Mouse (Mus musculus): ENCODE results near the gene Gm20449.
"Not testable (repeated sequence)": the region's sequence is repeated elsewhere in the genome, so short reads cannot be mapped to it uniquely, and the experiment has no call there.

Gene Gm20449

GRCm38 (mm10) chr7:41499389-41500049 lies at the start of gene Gm20449, which contains the start of gene AW146154:
Gene Gm20449 (minus strand): TSS chr7:41499417.
Gene AW146154 (minus strand): TSS chr7:41499890.
- in situ Hi-C loops (cut with MboI; ENCODE audit: unreplicated experiment in 2 of 2): loop anchor here (5.0 to 25.0 kb wide), 6 partner anchors 95 to 1962 kb away; partner anchors contain the start of genes 2610021A01Rik (in 2 of the 2) and Zfp141 (in 1 of the 2)

- in situ Hi-C loops (cut with MboI; ENCODE audit: unreplicated experiment in 2 of 2): no loop called here
Measured at GRCm38 (mm10) chr7:41512672-41513071, 13.5 kb upstream of the Gm20449 start.

GRCm38 (mm10) chr7:41512207-41512606 lies 13.0 kb upstream of the Gm20449 start:
- in situ Hi-C loops (cut with MboI; ENCODE audit: unreplicated experiment in 2 of 2): no loop called here

- in situ Hi-C loops (cut with MboI; ENCODE audit: unreplicated experiment in 2 of 2): loop anchor here in 1 of 2 experiments (10.0 kb wide), 1 partner anchor 92 kb away; the partner anchor contains the start of gene 2610021A01Rik
Measured at GRCm38 (mm10) chr7:41502402-41502801, 3.2 kb upstream of the Gm20449 start.

- in situ Hi-C loops (cut with MboI; ENCODE audit: unreplicated experiment in 2 of 2): loop anchor here in 1 of 2 experiments (10.0 kb wide), 1 partner anchor 94 kb away; the partner anchor contains the start of gene 2610021A01Rik
Measured at GRCm38 (mm10) chr7:41500151-41500934, 1.1 kb upstream of the Gm20449 start.

GRCm38 (mm10) chr7:41499018-41499388 lies 214 bp downstream of the Gm20449 start:
- in situ Hi-C loops (cut with MboI; ENCODE audit: unreplicated experiment in 2 of 2): loop anchor here (5.0 to 25.0 kb wide), 6 partner anchors 96 to 1962 kb away; partner anchors contain the start of genes 2610021A01Rik (in 1 of the 2) and Zfp141 (in 1 of the 2)

- in situ Hi-C loops (cut with MboI; ENCODE audit: unreplicated experiment in 2 of 2): loop anchor here (5.0 to 25.0 kb wide), 6 partner anchors 96 to 1961 kb away; partner anchors contain the start of genes 2610021A01Rik (in 1 of the 2) and Zfp141 (in 1 of the 2)
Measured at GRCm38 (mm10) chr7:41498464-41498863, 753 bp downstream of the Gm20449 start.

- in situ Hi-C loops (cut with MboI; ENCODE audit: unreplicated experiment in 2 of 2): loop anchor here (5.0 to 25.0 kb wide), 6 partner anchors 97 to 1961 kb away; partner anchors contain the start of genes 2610021A01Rik (in 1 of the 2) and Zfp141 (in 1 of the 2)
Measured at GRCm38 (mm10) chr7:41497871-41498270, 1.3 kb downstream of the Gm20449 start.

- in situ Hi-C loops (cut with MboI; ENCODE audit: unreplicated experiment in 2 of 2): no loop called here
Measured at GRCm38 (mm10) chr7:41451864-41452263, 47.4 kb downstream of the Gm20449 start.

- in situ Hi-C loops (cut with MboI; ENCODE audit: unreplicated experiment in 2 of 2): not testable (repeated sequence)
Measured at GRCm38 (mm10) chr7:41448596-41448995, 50.6 kb downstream of the Gm20449 start, which contains the start of gene Vmn2r57. Gene Vmn2r57 (minus strand): TSS chr7:41448696.

- in situ Hi-C loops (cut with MboI; ENCODE audit: unreplicated experiment in 2 of 2): loop anchor here (10.0 to 25.0 kb wide), 4 partner anchors 241 to 1857 kb away; partner anchors contain the start of gene Zfp788 (in 1 of the 2)
Measured at GRCm38 (mm10) chr7:41394130-41394529, 105.1 kb downstream of the Gm20449 start.

GRCm38 (mm10) chr7:41393048-41393971 lies 105.9 kb downstream of the Gm20449 start, which contains the start of gene AI987944:
Gene AI987944 (minus strand): TSS chr7:41393379.
- in situ Hi-C loops (cut with MboI; ENCODE audit: unreplicated experiment in 2 of 2): loop anchor here (10.0 to 25.0 kb wide), 4 partner anchors 241 to 1856 kb away; partner anchors contain the start of gene Zfp788 (in 1 of the 2)

Measured in v-Abl transformed pro-B cells (cell line).